In genomic region chr7:97349438-97349837, GRCm38 (mm10) we compare ENCODE assay signal across 26 mouse cellular contexts.
"Had no signal": no experiment of that assay in that cellular context is flagged by ENCODE, and none has a peak within 500 bp of the region (broad histone marks: within the 10 kb centered on the region; RNA-seq: fewer than 3 reads in every experiment).

No protein-coding gene starts in this region.

- DNase-seq: gastrocnemius, adult 2 months; gastrocnemius, postnatal 10 days; gastrocnemius, postnatal 25 days; heart, postnatal 14 days; heart, postnatal 36 days; kidney, adult 18-20 months; kidney, adult 8-10 months; kidney, postnatal 10 days; kidney, postnatal 4 days; liver, embryonic 13.5 days had no signal

- H3K36me3 ChIP-seq: intestine, embryonic 15.5 days; limb, embryonic 10.5 days; liver, embryonic 13.5 days; liver, embryonic 15.5 days had no signal

- ATAC-seq: hindbrain, embryonic 16.5 days; inflammation-experienced regulatory T-cells, adult 6 months; intestine, embryonic 15.5 days; intestine, postnatal 0 days had no signal

- H3K4me1 ChIP-seq: limb, embryonic 10.5 days; limb, embryonic 12.5 days had no signal

- H3K27ac ChIP-seq: gastrocnemius, adult 2 months; heart, adult 2 months; heart, embryonic 13.5 days; heart, embryonic 15.5 days; hindbrain, embryonic 10.5 days; hindbrain, embryonic 12.5 days; hindbrain, embryonic 14.5 days; intestine, embryonic 15.5 days; layer of hippocampus, adult 2 months; left cerebral cortex, adult 2 months; limb, embryonic 10.5 days; limb, embryonic 12.5 days; liver, embryonic 13.5 days; liver, embryonic 15.5 days had no signal

- H3K4me2 ChIP-seq: heart, embryonic 11.5 days; heart, embryonic 13.5 days; heart, embryonic 15.5 days; hindbrain, embryonic 12.5 days; hindbrain, embryonic 14.5 days; intestine, embryonic 15.5 days; limb, embryonic 12.5 days; liver, embryonic 13.5 days; liver, embryonic 15.5 days had no signal

- H3K9me3 ChIP-seq: heart, embryonic 13.5 days; heart, embryonic 15.5 days; hindbrain, embryonic 10.5 days; hindbrain, embryonic 12.5 days; intestine, embryonic 15.5 days; limb, embryonic 10.5 days; limb, embryonic 12.5 days; liver, embryonic 13.5 days; liver, embryonic 15.5 days had no signal

- H3K4me3 ChIP-seq: gastrocnemius, adult 2 months; heart, adult 2 months; heart, embryonic 13.5 days; heart, embryonic 15.5 days; hindbrain, embryonic 10.5 days; hindbrain, embryonic 12.5 days; intestine, embryonic 15.5 days; layer of hippocampus, adult 2 months; left cerebral cortex, adult 2 months; limb, embryonic 10.5 days; limb, embryonic 12.5 days; liver, embryonic 13.5 days; liver, embryonic 15.5 days had no signal

- H3K9ac ChIP-seq: heart, embryonic 13.5 days; heart, embryonic 15.5 days; hindbrain, embryonic 12.5 days; hindbrain, embryonic 14.5 days; intestine, embryonic 15.5 days; limb, embryonic 12.5 days; liver, embryonic 13.5 days; liver, embryonic 15.5 days had no signal

- H3K27me3 ChIP-seq: heart, embryonic 15.5 days; hindbrain, embryonic 12.5 days; intestine, embryonic 15.5 days; liver, embryonic 13.5 days; liver, embryonic 15.5 days had no signal
